Mouse (Mus musculus): ENCODE data around the gene Mat2a. TPM values are rescaled to one million over a fixed set of nuclear protein-coding genes. Genes with fewer than 3 reads are reported as not detected.
A peak's percentile ranks its signal among the peaks of the same experiment; 100 is the strongest.

The Mat2a gene
- polyA plus RNA-seq, 1 experiment from 2014 or later, result 405 TPM

DNA sequence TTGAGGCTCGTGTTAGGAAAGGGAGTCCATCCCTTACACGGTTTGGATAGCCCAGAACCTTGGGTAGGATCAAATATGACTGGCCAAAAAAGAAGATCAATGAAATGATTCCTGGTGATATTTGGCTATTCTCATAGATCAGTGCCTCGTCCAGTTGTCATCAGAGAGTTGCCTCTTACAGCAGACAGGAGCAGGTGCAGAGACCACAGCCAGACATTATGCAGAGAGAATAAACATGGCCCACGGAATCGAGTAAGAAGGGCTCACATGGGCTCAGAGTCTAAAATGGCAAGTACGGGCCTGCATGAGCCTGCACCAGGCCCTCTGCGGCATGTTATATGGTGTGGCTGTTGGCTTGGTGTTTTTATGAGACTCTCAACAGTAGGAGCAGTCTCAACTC lies 34.0 kb downstream of the Mat2a start:
- Histone ChIP-seq H3K9ac (peak overlapping the region; percentile 8; the same call in 1 of the 2 replicates), H3K4me3 (no peak overlapping the region)

DNA sequence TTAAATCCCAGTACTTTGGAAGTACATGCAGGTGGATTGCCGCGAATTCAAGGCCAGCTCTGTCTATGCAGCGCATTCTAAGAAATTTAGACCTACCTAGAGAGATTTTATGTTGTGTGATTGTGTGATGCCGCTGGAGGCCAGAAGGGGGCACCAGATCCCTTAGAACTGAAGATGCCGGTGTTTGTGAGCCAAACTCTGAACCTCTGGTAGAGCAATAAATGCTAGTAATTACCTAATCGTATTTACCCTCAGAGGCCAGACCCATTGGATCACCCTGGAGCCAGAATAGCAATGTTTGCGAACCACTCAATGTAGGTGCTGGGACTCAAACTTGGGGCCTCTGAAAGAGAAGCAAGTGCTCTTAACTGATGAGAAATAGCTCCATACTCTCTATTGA lies 37.5 kb downstream of the Mat2a start:
- ATAC-seq (ENCODE audit: low FRiP score), result no peak
- WGBS, result 26% methylated on average over 7 of the region's 7 CpGs
- H3K4me2 ChIP-seq (replicated peaks), result no peak overlapping the region
- no peaks in the 10 kb centered on the region for H3K36me3 ChIP-seq
- no peaks in the 10 kb centered on the region for H3K27me3 ChIP-seq
- no peak overlapping the region for H3K27ac ChIP-seq
- no peak overlapping the region for H3K4me3 ChIP-seq
- no peaks in the 10 kb centered on the region for H3K9me3 ChIP-seq (replicated peaks)
- H3K4me1 ChIP-seq, result no peaks in the 10 kb centered on the region
- H3K9ac ChIP-seq, result no peak overlapping the region

More for the DNA sequence above, 34.0 kb downstream of the Mat2a start:
- no peaks in the 10 kb centered on the region for H3K36me3 ChIP-seq
- no peak overlapping the region for H3K27ac ChIP-seq
- no peaks in the 10 kb centered on the region for H3K27me3 ChIP-seq
- H3K4me1 ChIP-seq, result no peaks in the 10 kb centered on the region
- H3K4me2 ChIP-seq (replicated peaks), result no peak overlapping the region
- no peaks in the 10 kb centered on the region for H3K9me3 ChIP-seq (replicated peaks)
- no peak for ATAC-seq (ENCODE audit: low FRiP score)
- WGBS, result 77% methylated on average over 7 of the region's 7 CpGs

DNA sequence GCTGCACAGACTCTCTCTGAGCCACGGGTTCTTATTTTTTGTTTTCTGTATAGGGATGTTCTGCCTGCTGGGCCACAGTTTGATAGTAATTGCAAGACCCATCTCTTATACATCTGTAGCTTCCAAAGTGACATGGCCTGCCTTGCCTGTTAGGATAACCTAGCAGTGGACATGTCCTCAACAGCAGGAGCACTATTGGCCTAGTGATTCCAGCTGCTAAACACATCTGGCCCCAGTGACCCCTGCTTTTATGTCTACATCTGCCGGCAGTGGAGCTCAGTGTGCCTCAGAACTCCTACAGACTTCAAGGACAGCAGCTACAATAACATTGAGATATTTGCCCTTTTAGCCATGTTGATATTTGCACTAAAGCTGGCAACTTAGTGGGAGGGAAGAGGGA lies 39.4 kb downstream of the Mat2a start:
- H3K4me3 ChIP-seq, result no peak overlapping the region
- H3K27ac ChIP-seq, result no peak overlapping the region
- H3K9me3 ChIP-seq (replicated peaks), result no peaks in the 10 kb centered on the region
- no peaks in the 10 kb centered on the region for H3K36me3 ChIP-seq
- ATAC-seq (ENCODE audit: low FRiP score), result no peak
- no peaks in the 10 kb centered on the region for H3K27me3 ChIP-seq
- 40% methylated on average over 2 of the region's 2 CpGs for WGBS
- no peak overlapping the region for H3K9ac ChIP-seq
- H3K4me1 ChIP-seq, result no peaks in the 10 kb centered on the region
- H3K4me2 ChIP-seq (replicated peaks), result no peak overlapping the region

DNA sequence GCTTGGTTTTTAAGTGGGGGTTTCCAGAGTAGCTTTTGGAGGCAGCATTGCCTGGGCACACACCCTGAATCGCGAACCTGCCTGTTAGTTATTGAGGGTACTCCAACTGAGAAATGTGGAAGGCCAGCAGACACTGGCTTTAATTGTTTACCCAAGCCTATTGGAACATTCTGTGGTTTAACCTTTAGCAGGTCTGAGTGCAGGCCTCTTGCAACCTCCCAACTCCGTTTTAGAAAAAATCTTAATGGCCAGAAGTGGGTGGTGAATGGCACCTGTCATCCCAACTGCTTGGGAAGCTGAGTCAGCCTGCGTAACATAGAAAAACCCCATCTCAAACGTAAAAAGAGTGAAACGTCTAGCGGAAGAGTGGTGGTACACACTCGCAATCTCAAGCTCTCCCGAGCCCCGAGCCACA lies 42.5 kb downstream of the Mat2a start:
- no peak overlapping the region for H3K27ac ChIP-seq
- H3K9ac ChIP-seq, result no peak overlapping the region
- ATAC-seq (ENCODE audit: low FRiP score), result no peak
- 78% methylated on average over 10 of the region's 10 CpGs for WGBS
- H3K4me2 ChIP-seq (replicated peaks), result no peak overlapping the region
- H3K36me3 ChIP-seq, result no peaks in the 10 kb centered on the region
- no peaks in the 10 kb centered on the region for H3K4me1 ChIP-seq
- no peaks in the 10 kb centered on the region for H3K9me3 ChIP-seq (replicated peaks)
- no peak overlapping the region for H3K4me3 ChIP-seq
- H3K27me3 ChIP-seq, result no peaks in the 10 kb centered on the region

DNA sequence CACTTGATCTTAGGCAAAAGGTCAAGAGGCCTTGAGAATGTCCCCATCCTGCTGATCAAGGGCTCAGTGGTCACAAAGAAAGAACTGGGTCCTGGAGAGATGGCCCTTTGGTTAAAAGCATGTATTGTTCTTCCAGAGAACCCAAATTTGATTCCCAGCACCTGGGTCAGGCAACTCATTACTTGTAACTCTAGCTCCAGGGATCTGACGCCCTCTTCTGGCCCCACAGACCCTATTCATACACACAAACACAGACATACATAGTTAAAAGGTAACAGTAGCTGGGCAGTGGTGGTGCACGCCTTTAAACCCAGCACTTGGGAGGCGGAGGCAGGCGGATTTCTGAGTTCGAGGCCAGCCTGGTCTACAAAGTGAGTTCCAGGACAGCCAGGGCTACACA lies 47.0 kb downstream of the Mat2a start:
- no peak overlapping the region for H3K27ac ChIP-seq
- ATAC-seq (ENCODE audit: low FRiP score), result no peak
- WGBS, result 85% methylated on average over 5 of the region's 5 CpGs

DNA sequence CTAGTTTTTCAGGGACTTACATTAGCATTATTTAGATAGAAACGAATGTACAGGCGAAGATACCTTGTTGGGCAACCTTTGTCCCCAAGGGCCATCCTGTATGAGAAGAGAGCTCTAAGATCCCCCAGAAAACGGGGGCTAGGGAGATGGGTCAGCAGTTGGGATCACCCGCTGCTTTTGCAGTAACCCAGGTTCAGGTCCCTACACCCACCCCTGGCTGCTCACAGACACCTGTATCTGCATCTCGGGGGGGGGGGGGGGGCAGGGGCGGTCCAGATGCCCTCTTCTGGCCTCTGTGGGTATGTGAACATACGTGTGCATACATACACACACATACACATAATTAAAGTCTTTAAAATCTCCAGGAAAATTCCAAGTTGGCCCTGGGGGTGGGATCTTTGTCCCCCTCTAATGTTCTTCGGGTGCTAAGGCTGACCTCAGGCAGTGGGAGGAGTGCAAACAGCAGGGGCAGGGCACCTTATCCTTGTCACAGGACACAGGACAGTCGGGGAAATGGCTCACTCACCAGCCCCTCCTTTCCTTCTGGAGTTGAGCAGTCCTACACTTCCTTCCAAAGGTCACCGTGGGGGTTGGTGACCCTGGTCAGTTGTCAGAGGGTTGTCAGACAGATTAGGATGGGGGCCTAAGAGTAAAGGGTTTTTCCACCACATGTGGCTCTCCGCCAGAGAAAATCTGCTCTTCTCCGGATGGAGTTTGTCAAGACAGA lies 48.4 kb downstream of the Mat2a start:
- no peak for ATAC-seq (ENCODE audit: low FRiP score)
- WGBS, result 13% methylated on average over 12 of the region's 12 CpGs
- H3K27ac ChIP-seq, result no peak overlapping the region
- peaks cover 19% of the 10 kb centered on the region for H3K27me3 ChIP-seq
- H3K9me3 ChIP-seq (replicated peaks), result no peaks in the 10 kb centered on the region
- peak overlapping the region; percentile 36 for H3K4me3 ChIP-seq
- no peak overlapping the region for H3K9ac ChIP-seq
- peaks cover 11% of the 10 kb centered on the region; the same call in 1 of the 2 replicates for H3K4me1 ChIP-seq
- H3K4me2 ChIP-seq (replicated peaks), result peak overlapping the region; percentile 53
- no peaks in the 10 kb centered on the region for H3K36me3 ChIP-seq

More for the DNA sequence above, 47.0 kb downstream of the Mat2a start:
- H3K9me3 ChIP-seq (replicated peaks), result no peaks in the 10 kb centered on the region
- H3K9ac ChIP-seq, result no peak overlapping the region
- peaks cover 19% of the 10 kb centered on the region for H3K27me3 ChIP-seq
- H3K4me3 ChIP-seq, result no peak overlapping the region
- H3K4me2 ChIP-seq (replicated peaks), result no peak overlapping the region
- H3K4me1 ChIP-seq, result peaks cover 11% of the 10 kb centered on the region; the same call in 1 of the 2 replicates
- H3K36me3 ChIP-seq, result no peaks in the 10 kb centered on the region

DNA sequence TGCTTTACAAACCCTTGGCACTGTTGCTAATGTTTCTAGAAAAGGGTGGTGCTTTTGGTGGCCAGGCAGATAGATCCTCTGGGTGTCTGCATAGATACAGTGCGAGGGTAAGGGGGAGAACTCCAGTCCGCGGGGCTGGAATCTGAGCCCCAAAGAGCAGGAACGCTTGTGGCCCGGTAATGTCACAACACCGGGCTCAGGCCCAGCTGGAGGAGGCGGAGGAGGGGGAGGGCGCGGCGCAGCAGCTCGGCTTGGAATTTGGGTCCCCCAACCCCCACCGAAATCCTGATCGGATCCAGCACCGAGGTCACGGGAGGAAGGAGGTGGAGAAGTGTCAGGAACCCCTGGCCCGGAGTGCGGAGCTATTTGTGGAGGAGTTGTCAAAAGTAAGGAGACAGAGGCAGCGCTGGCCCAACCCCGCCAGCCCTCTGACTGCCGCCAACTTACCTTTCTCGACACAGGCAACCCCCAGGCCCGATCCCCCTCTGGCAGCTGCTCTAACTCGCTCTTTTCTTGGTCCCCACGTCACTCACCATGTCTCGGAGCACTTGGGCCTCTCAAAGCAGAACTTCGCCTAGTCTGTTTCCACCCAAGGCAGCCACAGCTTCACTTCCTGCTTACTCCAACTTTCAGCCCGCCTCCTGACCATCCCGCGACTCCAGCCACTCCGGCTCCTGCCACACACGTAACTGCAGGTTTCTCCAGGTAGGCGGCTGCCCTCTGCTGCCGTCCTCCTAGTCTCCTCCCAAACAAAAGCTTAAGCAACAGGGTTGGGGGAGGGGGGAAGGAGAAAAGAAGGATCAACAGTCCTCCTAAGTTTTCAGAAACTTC lies 49.2 kb downstream of the Mat2a start, which contains the start of gene Vamp8:
TSS of gene Vamp8 (minus strand) at position 763 of the 831 bp plus-strand sequence.
- peak within 1 kb of the TSS; percentile 36; the same call in 1 of the 2 replicates for H3K27ac ChIP-seq
- H3K9me3 ChIP-seq (replicated peaks), result no peaks in the 10 kb centered on the region
- H3K27me3 ChIP-seq, result peaks cover 19% of the 10 kb centered on the region
- peak within 1 kb of the TSS; percentile 58 for H3K9ac ChIP-seq
- 2% methylated on average over 33 of the region's 33 CpGs for WGBS
- no peak for ATAC-seq (ENCODE audit: low FRiP score)
- peaks cover 11% of the 10 kb centered on the region; the same call in 1 of the 2 replicates for H3K4me1 ChIP-seq
- H3K36me3 ChIP-seq, result 0 out of 2 replicates have a peak, but pooled peaks cover 1% of the 10 kb centered on the region
- H3K4me2 ChIP-seq (replicated peaks), result peak within 1 kb of the TSS; percentile 53
- peak within 1 kb of the TSS; percentile 36 for H3K4me3 ChIP-seq

DNA sequence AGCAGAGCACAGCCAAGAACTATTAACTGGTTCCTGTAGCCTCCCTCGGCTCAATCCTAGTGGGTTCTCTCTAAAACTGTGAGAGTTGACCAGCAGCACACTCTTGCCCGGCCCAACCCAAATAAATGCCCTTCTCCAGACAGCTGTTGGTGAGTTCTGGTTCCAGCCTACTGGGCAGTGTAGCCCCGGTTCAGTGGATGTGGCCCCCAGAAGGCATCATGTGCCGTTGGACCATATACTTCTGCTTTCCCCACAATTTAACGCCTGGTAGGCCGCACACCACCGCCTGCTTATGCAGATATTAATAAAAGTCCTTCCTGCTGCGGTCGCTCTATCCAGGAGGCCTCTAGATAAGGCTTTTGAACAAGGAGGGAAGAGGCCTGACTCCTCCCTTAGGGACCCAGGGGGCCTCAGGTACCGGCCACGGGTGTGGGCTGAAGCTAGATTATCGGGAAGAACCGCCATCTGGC lies 49.9 kb downstream of the Mat2a start:
- Histone ChIP-seq H3K4me2 (replicated peaks) (peak overlapping the region; percentile 53), H3K27me3 (peaks cover 19% of the 10 kb centered on the region), H3K4me3 (peak overlapping the region; percentile 36), H3K4me1 (peaks cover 11% of the 10 kb centered on the region; the same call in 1 of the 2 replicates), H3K36me3 (0 out of 2 replicates have a peak, but pooled peaks cover 4% of the 10 kb centered on the region), H3K9me3 (replicated peaks) (no peaks in the 10 kb centered on the region), H3K9ac (peak overlapping the region; percentile 58), H3K27ac (0 out of 2 replicates have a peak overlapping the region, but pooled peaks have one; percentile 36)
- ATAC-seq (ENCODE audit: low FRiP score), result no peak; the same call in 1 of the 2 replicates
- 33% methylated on average over 13 of the region's 13 CpGs for WGBS

DNA sequence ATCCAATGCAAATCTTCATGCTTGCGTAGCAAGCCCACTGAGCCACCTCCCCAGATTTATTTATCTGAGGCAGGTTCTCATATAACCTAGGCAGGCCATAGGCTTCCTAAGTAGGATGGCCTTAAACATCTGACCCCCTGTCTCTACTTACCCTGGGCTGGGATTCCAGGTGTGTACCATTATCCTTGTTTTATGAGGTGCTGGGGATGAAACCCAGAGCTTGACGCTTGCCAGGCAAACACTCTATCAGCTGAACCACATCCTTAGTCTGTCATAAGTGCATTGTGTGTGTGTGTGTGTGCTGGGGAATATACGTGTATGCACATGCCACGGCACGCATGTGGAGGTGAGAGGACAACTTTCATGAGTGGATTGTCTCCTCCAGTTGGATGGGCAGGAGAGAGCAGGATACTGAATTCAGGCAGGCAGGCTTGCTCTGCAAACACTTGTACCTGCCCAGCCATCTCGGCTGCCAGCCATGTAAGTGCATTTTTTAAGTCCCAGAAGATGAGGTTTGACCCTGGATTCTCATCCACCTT lies 50.5 kb downstream of the Mat2a start:
- peaks cover 19% of the 10 kb centered on the region for H3K27me3 ChIP-seq
- no peak overlapping the region for H3K4me3 ChIP-seq
- 89% methylated on average over 6 of the region's 6 CpGs for WGBS
- H3K9me3 ChIP-seq (replicated peaks), result no peaks in the 10 kb centered on the region
- ATAC-seq (ENCODE audit: low FRiP score), result no peak
- H3K36me3 ChIP-seq, result 0 out of 2 replicates have a peak, but pooled peaks cover 4% of the 10 kb centered on the region
- no peak overlapping the region for H3K27ac ChIP-seq
- H3K9ac ChIP-seq, result no peak overlapping the region
- peaks cover 11% of the 10 kb centered on the region; the same call in 1 of the 2 replicates for H3K4me1 ChIP-seq
- no peak overlapping the region for H3K4me2 ChIP-seq (replicated peaks)

DNA sequence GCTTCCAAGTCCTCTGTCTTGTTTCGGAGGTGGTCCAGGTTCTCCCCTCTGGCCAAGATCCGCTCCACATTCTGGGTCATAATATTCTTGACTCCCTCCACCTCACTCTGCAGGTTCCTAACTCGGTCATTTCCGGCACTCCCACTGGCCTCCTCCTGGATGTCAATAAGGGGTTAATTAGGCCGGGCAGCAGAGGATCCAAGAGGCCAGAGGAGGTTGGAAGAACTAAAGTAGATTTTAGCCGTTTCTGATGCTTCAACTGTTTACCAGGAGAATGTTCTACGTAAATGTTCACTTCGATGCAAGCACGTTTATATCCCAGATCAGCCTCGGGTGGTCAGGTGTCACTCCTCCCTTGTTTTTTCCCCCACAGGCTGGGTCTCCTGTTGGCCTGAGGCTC lies 51.1 kb downstream of the Mat2a start:
- H3K4me2 ChIP-seq (replicated peaks), result no peak overlapping the region
- H3K9ac ChIP-seq, result no peak overlapping the region
- peaks cover 19% of the 10 kb centered on the region for H3K27me3 ChIP-seq
- H3K27ac ChIP-seq, result no peak overlapping the region
- H3K4me3 ChIP-seq, result no peak overlapping the region
- H3K36me3 ChIP-seq, result 0 out of 2 replicates have a peak, but pooled peaks cover 4% of the 10 kb centered on the region
- ATAC-seq (ENCODE audit: low FRiP score), result no peak
- H3K4me1 ChIP-seq, result peaks cover 11% of the 10 kb centered on the region; the same call in 1 of the 2 replicates
- H3K9me3 ChIP-seq (replicated peaks), result no peaks in the 10 kb centered on the region
- 69% methylated on average over 10 of the region's 10 CpGs for WGBS

DNA sequence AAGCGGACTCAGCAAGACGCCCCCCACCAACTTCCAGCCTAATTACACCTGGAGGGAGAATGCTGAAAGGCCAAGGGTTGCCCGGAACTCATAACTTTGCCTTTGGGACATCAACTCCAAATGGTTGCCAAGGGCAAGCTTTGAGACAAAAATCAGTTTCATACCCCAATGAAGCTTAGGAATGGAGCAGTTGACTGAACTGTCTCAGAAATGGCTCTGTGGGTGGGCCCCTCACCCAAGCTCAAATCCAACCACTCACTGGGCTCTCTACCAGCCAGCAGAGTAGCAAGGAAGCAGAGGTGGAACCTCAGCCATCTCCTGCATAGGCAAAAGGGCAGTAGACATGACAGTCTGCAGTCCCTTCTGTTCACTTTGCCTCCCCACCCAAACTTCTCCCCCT lies 51.5 kb downstream of the Mat2a start:
- H3K27me3 ChIP-seq, result peaks cover 19% of the 10 kb centered on the region
- H3K27ac ChIP-seq, result no peak overlapping the region
- H3K4me2 ChIP-seq (replicated peaks), result no peak overlapping the region
- H3K9ac ChIP-seq, result no peak overlapping the region
- 0 out of 2 replicates have a peak, but pooled peaks cover 4% of the 10 kb centered on the region for H3K36me3 ChIP-seq
- no peak overlapping the region for H3K4me3 ChIP-seq
- no peak for ATAC-seq (ENCODE audit: low FRiP score)
- 75% methylated on average over 3 of the region's 3 CpGs for WGBS
- H3K9me3 ChIP-seq (replicated peaks), result no peaks in the 10 kb centered on the region
- H3K4me1 ChIP-seq, result peaks cover 11% of the 10 kb centered on the region; the same call in 1 of the 2 replicates

DNA sequence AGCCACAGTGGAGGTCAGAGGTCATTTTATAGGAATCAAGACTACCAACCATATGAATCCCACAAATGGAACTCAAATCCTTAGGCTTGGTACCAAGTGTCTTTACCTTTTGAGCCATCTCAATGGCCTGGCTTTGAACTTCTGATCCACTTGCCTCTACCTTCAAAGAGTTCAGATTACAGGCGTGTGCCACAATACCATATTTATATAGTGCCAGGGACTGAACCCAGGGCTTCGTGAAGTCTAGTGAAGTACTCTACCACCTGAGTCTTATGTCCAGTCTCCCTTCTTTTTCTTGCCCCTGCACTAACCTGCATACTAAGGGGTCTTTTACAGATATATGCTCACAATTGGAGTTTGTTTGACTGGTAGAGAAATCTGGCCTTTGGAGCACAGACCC lies 52.8 kb downstream of the Mat2a start:
- H3K4me3 ChIP-seq, result no peak overlapping the region
- peaks cover 21% of the 10 kb centered on the region for H3K27me3 ChIP-seq
- H3K9ac ChIP-seq, result no peak overlapping the region
- H3K4me1 ChIP-seq, result peaks cover 11% of the 10 kb centered on the region; the same call in 1 of the 2 replicates
- H3K36me3 ChIP-seq, result 0 out of 2 replicates have a peak, but pooled peaks cover 4% of the 10 kb centered on the region
- 93% methylated on average over 2 of the region's 2 CpGs for WGBS
- no peak for ATAC-seq (ENCODE audit: low FRiP score)
- no peak overlapping the region for H3K27ac ChIP-seq
- no peaks in the 10 kb centered on the region for H3K9me3 ChIP-seq (replicated peaks)
- H3K4me2 ChIP-seq (replicated peaks), result no peak overlapping the region
